Comparison of ENCODE assay signal across 19 mouse cellular contexts in the genomic region with DNA sequence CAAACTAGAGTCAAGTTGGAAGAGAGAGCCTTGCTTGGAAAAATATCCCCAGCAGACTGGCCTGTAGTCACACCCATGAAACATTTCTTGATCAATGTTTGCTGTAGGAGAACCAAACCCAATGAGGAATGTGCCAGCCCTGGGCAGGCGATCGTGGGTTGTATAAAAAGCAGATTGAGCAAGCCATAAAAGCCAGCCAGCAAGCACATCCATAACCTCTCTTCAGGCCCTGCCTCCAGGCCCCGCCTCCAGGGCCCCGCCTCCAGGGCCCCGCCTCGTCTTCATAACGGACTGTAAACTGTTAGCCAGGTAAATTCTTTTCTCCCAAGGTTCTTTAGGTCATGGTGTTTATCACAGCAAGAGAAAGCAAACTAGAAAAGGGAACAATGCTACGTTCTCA. TPM values are rescaled to one million over a fixed set of nuclear protein-coding genes. Genes with fewer than 3 reads are reported as not detected.
DNase-seq lines count a peak whose midpoint lies in the region; ATAC-seq and TF ChIP-seq lines count a peak whose summit lies in the region.
"Had no signal": no experiment of that assay in that cellular context is flagged by ENCODE, and none has a peak within 500 bp of the region (broad histone marks: within the 10 kb centered on the region; RNA-seq: fewer than 3 reads in every experiment).

No protein-coding gene starts in this region.

- peak; percentile 75 for ATAC-seq in intestine, postnatal 0 days
- ATAC-seq: forebrain, embryonic 13.5 days had no signal

- H3K4me1 ChIP-seq in intestine, postnatal 0 days (replicated peaks; ENCODE audit: control insufficient read depth, insufficient read depth, low read length): no peaks in the 10 kb centered on the region
- peaks cover 9% of the 10 kb centered on the region for H3K4me1 ChIP-seq in forebrain, embryonic 10.5 days

- WGBS in intestine, postnatal 0 days: 43% methylated on average over 8 of the region's 8 CpGs
- WGBS in forebrain, embryonic 10.5 days: 94% methylated on average over 8 of the region's 8 CpGs

- peaks cover 67% of the 10 kb centered on the region for H3K36me3 ChIP-seq in intestine, postnatal 0 days (ENCODE audit: control insufficient read depth, insufficient read depth)
- peaks cover 97% of the 10 kb centered on the region for H3K36me3 ChIP-seq in forebrain, embryonic 10.5 days (replicated peaks)

- no peak overlapping the region for H3K4me3 ChIP-seq in intestine, postnatal 0 days (ENCODE audit: low read depth, low read length)
- no peak overlapping the region for H3K4me3 ChIP-seq in forebrain, embryonic 10.5 days
- H3K4me3 ChIP-seq: forebrain, embryonic 13.5 days; hindbrain, embryonic 12.5 days; liver, embryonic 13.5 days had no signal

- H3K9ac ChIP-seq in intestine, postnatal 0 days (ENCODE audit: low read depth, low read length): no peak overlapping the region
- H3K9ac ChIP-seq: forebrain, embryonic 13.5 days; hindbrain, embryonic 12.5 days; liver, embryonic 13.5 days had no signal

- intact Hi-C loops in left cerebral cortex, postnatal 4 days (cut with DNase I): loop anchor here (10.0 kb wide), 1 partner anchor 94 kb away; no protein-coding TSS in a partner anchor

- no peaks in the 10 kb centered on the region for H3K27me3 ChIP-seq in intestine, postnatal 0 days (replicated peaks; ENCODE audit: control insufficient read depth, insufficient read depth, low read length)
- no peaks in the 10 kb centered on the region for H3K27me3 ChIP-seq in forebrain, embryonic 10.5 days (ENCODE audit: poor library complexity, severe bottlenecking)
- H3K27me3 ChIP-seq: CH12.LX; forebrain, embryonic 13.5 days; hindbrain, embryonic 12.5 days; liver, embryonic 13.5 days had no signal

- TF ChIP-seq CTCF in intestine, postnatal 0 days (IDR thresholded peaks at IDR 0.05; ENCODE audit: low read depth): no peak

- no peak overlapping the region for H3K4me2 ChIP-seq in intestine, postnatal 0 days (replicated peaks; ENCODE audit: low read depth)
- H3K4me2 ChIP-seq: forebrain, embryonic 13.5 days; hindbrain, embryonic 12.5 days; liver, embryonic 13.5 days had no signal

- peak; percentile 30 for DNase-seq in kidney, adult 18-20 months
- DNase-seq in kidney, adult 8-10 months: no peak
- DNase-seq in urinary bladder, postnatal 36 days (ENCODE audit: low spot score in 2 of 2): peak; percentile 46 to 69
- no peak for DNase-seq in urinary bladder, postnatal 25 days (ENCODE audit: low spot score)
- no peak for DNase-seq in left cerebral cortex, postnatal 4 days
- DNase-seq in forebrain, embryonic 10.5 days (ENCODE audit: extremely low spot score, low spot score): no peak
- DNase-seq: cerebellum, adult 8-10 months; layer of hippocampus, adult 9-11 months; liver, embryonic 13.5 days; midbrain, embryonic 14.5 days; right cerebral cortex, postnatal 25 days had no signal

- no peaks in the 10 kb centered on the region for H3K9me3 ChIP-seq in intestine, postnatal 0 days (ENCODE audit: control insufficient read depth)
- H3K9me3 ChIP-seq in forebrain, embryonic 10.5 days: no peaks in the 10 kb centered on the region; the same call in 1 of the 2 replicates
- H3K9me3 ChIP-seq: forebrain, embryonic 13.5 days; hindbrain, embryonic 12.5 days; liver, embryonic 13.5 days had no signal

- no peak overlapping the region for H3K27ac ChIP-seq in intestine, postnatal 0 days (ENCODE audit: low read depth, low read length)
- H3K27ac ChIP-seq in forebrain, embryonic 10.5 days: no peak overlapping the region
- H3K27ac ChIP-seq: forebrain, embryonic 13.5 days; hindbrain, embryonic 12.5 days; kidney, postnatal 0 days; liver, embryonic 13.5 days had no signal

RNA-seq across cellular contexts. Expression of a gene that starts 5.5 kb away (rescaled TPM):
- 6.2 and 6.6 TPM in 2 replicates for polyA plus RNA-seq in intestine, postnatal 0 days (2015; fragmentation: Nextera tagmentation; extraction: Ambion mirVana)
- 10 to 100 TPM; 90.7 to 92.6 TPM for total RNA-seq in left cerebral cortex, postnatal 4 days (2021)
- polyA plus RNA-seq in forebrain, embryonic 10.5 days (2016; fragmentation: Nextera tagmentation; extraction: Ambion mirVana): 21.3 and 22.7 TPM in 2 replicates

RNA-seq across cellular contexts. Expression of a gene that starts 16.9 kb away (rescaled TPM):
- 160 and 172 TPM in 2 replicates for polyA plus RNA-seq in intestine, postnatal 0 days (2015; fragmentation: Nextera tagmentation; extraction: Ambion mirVana)
- total RNA-seq in left cerebral cortex, postnatal 4 days (2021): 100 to 1,000 TPM; 188 to 203 TPM
- 458 and 482 TPM in 2 replicates for polyA plus RNA-seq in forebrain, embryonic 10.5 days (2016; fragmentation: Nextera tagmentation; extraction: Ambion mirVana)

RNA-seq across cellular contexts. Expression of a gene that starts 19.8 kb away (rescaled TPM):
- polyA plus RNA-seq in intestine, postnatal 0 days (2015; fragmentation: Nextera tagmentation; extraction: Ambion mirVana): 0.55 and 0.67 TPM in 2 replicates
- 10 to 100 TPM; 60.0 to 60.3 TPM for total RNA-seq in left cerebral cortex, postnatal 4 days (2021)
- polyA plus RNA-seq in forebrain, embryonic 10.5 days (2016; fragmentation: Nextera tagmentation; extraction: Ambion mirVana): 10.3 and 12.1 TPM in 2 replicates
- total RNA-seq: CH12.LX had no signal

RNA-seq across cellular contexts. Expression of a gene that starts 57.2 kb away (rescaled TPM):
- not detected in 2 replicates for polyA plus RNA-seq in intestine, postnatal 0 days (2015; fragmentation: Nextera tagmentation; extraction: Ambion mirVana)
- not detected for total RNA-seq in left cerebral cortex, postnatal 4 days (2021)
- polyA plus RNA-seq in forebrain, embryonic 10.5 days (2016; fragmentation: Nextera tagmentation; extraction: Ambion mirVana): not detected in 2 replicates
- total RNA-seq: CH12.LX had no signal
- polyA plus RNA-seq: embryonic facial prominence, embryonic 14.5 days; forebrain, embryonic 13.5 days; heart, embryonic 16.5 days; hindbrain, embryonic 12.5 days; kidney, postnatal 0 days; liver, embryonic 13.5 days; midbrain, embryonic 14.5 days; urinary bladder, adult 2 months had no signal

Comparison
In these comparisons a context has a peak if more than half of its experiments do, and no peak if none do; other contexts are left out.
1. DNase-seq: peak in kidney, adult 18-20 months (single experiment) and urinary bladder, postnatal 36 days (2 of 2); none in kidney, adult 8-10 months (0 of 2), urinary bladder, postnatal 25 days (single experiment), left cerebral cortex, postnatal 4 days (single experiment) and forebrain, embryonic 10.5 days (single experiment).